Mouse (Mus musculus) C2C12 (cell line): ENCODE results near the gene Fbn1.

ENCODE experiments used
- CEBPB ChIP-seq: IDR thresholded peaks from one replicate; pipeline ENCODE4 v1.6.1; 2011; ENCODE audit warnings: low read depth, mild to moderate bottlenecking, control low read depth, moderate library complexity
- CTCF ChIP-seq: IDR thresholded peaks from one replicate; pipeline ENCODE4 v1.5.1; 2011; ENCODE audit not compliant: control insufficient read depth, insufficient read depth, insufficient read length
- MYOG ChIP-seq: IDR thresholded peaks from one replicate; pipeline ENCODE4 v1.6.1; 2011; ENCODE audit not compliant: control insufficient read depth, insufficient read length; ENCODE audit errors: extremely low read depth
- USF1 ChIP-seq: IDR thresholded peaks from one replicate; pipeline ENCODE4 v1.6.1; 2011; ENCODE audit warnings: low read depth, mild to moderate bottlenecking, control low read depth, moderate library complexity

DNA sequence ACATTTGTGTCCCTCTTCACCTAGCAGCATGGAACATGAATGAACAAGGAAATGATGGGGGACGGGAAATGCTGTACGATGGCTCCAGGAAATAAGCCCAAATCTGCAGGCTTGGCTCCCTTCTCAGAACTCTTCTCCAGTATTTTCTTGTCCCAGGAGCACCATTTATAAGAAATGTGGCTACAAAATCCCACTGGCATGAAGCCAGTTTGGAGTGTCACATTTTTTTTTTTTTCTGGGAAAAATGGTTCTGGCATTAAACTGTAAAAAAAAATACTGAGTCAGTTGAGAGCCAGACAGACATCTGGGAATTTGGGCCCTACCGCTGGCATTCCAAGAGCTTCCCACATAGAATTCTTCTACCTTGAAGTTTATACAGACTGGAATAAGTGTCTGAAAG lies 203.0 kb downstream of the Fbn1 start:
- no peak for TF ChIP-seq CTCF
- TF ChIP-seq USF1 = no peak
- TF ChIP-seq MYOG = no peak
- no peak for TF ChIP-seq CEBPB
